Mouse (Mus musculus) right cerebral cortex, adult 2 months (tissue): ENCODE results near the gene Rec114.

Experiments used
- DNase-seq, 2 experiments: peaks; one replicate each; pipeline ENCODE4 v3.0.0; 2021 to 2022; ENCODE audit warnings: low spot score in 2 of 2

The Rec114 gene

DNA sequence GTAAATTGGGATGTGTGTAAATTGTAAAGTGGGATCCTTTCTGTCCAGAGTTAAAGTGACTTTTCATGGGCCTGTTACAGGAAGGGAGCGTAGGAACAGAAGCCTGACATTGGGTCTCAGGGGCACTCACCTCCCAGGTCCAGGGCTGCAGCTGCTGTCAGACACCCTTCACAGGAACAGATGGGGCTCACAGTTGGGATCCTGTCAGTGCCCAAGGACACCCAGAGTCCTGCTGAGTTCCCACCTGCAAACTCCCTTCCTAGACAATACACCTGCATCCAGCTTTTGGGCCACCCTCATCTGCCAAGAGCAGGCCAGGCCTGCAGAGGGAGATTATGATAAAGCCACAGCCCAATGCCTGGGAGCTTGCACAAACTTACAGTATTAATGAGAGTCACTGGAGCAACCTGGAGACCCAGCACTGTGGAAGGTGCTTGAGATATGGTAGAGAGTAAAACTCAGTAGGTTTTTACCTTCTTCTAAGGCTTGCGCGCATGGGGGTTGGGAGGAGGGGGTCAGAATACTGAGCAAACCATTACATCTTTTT is at the start of gene Rec114:
Gene Rec114, minus strand, starts transcription at position 263 of the 547 bp plus-strand sequence.
- DNase-seq: no peak

DNA sequence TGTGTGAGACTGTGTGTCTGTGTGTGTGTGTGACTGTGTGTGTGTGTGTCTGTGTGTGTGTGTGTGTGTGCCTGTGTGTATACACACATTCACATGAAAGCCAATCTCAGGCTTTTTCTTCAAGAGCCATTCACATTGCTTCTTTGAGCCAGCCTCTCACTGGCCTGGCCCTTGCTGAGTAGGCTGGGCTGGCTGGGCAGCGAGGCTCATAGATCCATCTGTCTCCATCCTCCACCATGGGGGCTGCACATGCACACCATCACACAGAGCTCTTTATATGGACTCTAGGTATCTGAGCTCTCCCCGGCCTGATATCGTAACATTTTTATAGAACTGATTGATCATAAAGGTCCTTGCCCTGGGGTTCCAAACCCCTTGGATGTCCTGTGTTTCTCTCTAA is 45.7 kb upstream of the Rec114 start:
- DNase-seq: no peak

- DNase-seq: no peak
These were observed 31.6 kb upstream of the Rec114 start for GRCm38 (mm10) chr9:58775363-58775762.

- no peak for DNase-seq
These were observed 31.0 kb upstream of the Rec114 start for GRCm38 (mm10) chr9:58774761-58775160.

DNA sequence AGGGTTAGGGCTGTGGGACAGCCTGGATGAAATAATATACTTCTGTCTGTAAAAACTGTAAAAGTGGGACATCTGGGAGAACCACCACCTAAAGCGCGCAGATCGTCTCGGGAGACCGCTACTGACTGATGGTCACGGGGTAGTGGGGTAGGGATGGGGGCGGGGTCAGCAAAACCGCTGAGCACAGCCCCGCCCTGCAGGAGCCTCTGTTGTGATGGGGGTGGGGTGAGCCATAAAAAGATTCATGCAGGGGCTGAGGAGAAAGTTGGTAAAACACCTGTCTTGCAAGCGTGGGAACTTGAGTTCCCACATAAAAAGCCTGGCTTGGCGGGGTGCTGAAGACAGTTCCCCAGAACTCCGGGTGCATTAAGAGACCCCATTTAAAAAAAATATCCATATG is 26.2 kb upstream of the Rec114 start:
- no peak for DNase-seq

DNA sequence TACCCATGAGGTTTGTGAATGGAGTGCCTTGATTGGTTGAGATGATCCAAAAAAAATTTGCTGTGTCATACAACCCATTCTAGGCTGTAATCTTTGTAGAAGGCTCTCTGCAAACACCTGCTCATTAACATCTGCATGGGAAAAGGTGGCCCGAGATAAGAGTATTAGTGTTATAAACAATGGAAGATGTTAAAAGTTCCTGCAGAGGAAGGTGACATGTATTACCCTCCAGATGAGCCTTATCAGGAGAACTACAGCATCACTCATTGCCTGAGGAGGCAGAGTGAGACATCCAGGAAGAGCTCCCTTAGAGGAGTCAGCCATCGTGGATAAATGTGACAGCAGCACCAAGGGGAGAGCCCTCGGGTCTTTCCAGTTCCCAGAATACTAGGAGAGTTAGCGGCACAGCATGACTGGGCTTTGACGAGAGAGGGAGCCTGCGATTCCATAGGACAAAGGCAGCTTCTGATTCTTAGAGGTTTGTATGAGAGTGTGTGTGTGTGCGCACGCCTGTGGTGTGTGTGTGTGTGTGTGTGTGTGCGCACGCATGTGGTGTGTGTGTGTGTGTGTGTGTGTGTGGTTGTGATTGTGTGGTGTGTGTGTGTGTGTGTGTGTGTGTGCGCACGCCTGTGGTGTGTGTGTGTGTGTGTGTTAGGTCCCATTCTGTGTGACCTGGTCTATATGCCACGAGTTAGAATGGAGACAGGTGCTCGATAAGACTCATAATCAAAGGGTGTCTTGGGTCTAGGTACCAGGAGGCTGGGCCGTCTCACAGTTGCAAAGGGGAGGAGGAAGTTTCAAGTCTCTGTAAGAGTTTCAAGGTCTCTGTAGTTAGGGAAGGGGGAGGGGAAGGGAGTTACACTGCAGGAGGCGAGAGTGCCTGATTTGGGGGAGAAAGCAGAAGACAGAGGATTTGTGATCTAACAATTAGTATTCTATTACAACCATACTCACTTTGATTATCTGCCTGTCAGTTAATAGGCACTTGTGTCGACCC is 23.5 kb upstream of the Rec114 start:
- DNase-seq: no peak

DNA sequence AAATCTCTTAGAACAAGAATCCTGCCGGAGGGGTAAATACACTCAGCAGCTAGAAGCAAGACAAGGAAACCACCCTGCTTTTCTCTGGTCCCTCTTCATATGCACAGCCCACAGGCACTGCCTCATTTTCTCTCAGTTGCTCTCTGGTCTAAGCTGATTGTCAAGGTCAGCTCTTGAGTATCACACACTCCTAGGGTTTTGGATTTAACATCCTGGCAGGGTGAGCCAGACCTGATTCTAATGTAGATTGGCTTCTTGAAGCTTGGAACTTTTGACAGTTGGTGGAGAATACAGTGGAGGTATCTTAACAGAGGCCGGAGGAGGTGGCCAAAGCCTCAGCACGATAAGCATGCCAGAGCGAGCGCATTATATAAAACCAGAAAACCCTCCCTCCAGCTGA is 20.6 kb upstream of the Rec114 start:
- no peak for DNase-seq

- no peak for DNase-seq
These were observed 19.4 kb upstream of the Rec114 start for GRCm38 (mm10) chr9:58763114-58763513.

- DNase-seq: no peak
These were observed 18.3 kb upstream of the Rec114 start for GRCm38 (mm10) chr9:58762086-58762485.

GRCm38 (mm10) chr9:58758754-58759153 is 15.0 kb upstream of the Rec114 start:
- DNase-seq: peak in 1 of 2 experiments; percentile 11

GRCm38 (mm10) chr9:58756371-58757132 is 12.8 kb upstream of the Rec114 start:
- no peak for DNase-seq

DNA sequence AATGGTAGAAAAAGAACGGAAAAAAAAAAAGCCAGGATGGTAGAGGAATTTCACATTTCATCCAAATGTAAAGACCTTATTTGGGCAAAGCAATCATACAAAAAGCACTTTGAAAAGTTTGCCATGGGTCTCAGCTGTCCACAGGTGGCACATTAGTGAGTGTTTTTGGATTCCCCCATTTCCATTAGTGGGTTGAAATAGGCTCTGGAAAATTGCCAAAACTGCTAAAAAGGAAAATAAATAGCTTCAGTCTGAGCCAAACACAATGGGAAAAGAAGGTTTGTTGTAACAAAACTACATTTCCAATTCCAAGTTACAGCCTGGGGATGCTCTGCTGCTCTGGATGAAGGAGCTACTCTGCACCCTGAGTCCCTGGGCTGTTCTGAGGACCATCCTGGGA is 9.8 kb upstream of the Rec114 start:
- no peak for DNase-seq

GRCm38 (mm10) chr9:58748142-58748541 is 4.4 kb upstream of the Rec114 start:
- no peak for DNase-seq

GRCm38 (mm10) chr9:58747328-58747755 is 3.6 kb upstream of the Rec114 start:
- no peak for DNase-seq

GRCm38 (mm10) chr9:58742692-58743091 is 1.1 kb downstream of the Rec114 start:
- DNase-seq: no peak

DNA sequence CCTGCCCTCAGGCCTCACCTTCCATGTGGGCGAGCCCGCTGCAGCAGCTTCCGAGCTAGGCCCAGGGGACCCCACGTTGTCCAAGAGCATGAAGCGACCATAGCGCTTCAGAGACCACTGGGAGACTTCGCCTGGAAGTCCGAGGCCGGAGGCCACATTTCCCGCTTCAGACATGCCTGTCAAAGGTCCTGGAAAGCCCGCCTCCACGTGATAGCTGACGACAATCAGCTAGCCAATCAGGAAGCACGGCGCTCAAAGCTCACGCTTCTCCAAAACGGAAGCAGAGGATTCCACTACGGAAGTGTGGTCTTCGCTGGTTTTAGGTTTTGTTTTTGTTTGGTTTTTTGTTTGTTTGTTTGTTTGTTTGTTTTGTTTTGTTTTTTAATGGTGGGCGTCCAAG is 2.4 kb downstream of the Rec114 start:
- no peak for DNase-seq

DNA sequence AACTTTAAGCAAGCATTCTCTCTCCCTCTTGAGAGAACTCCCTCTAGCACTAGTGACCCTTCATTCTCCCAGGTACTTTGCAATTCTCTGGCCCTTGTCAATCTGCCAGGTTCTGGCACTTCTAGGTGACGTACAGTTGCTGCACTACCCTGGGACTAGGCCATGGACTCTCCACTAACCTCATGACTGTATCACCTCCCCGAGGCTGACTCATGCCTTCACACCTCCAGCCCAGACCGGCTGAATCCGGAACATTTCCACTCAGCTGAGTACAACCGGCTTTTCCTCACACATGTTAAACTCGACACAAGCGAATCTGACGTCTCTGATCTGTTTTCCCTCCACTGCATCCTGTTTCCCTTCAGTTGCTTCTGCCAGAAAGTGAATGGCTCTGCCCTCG is 4.0 kb downstream of the Rec114 start:
- peak in 1 of 2 experiments; percentile 22 for DNase-seq

- DNase-seq: no peak
These were observed 20.6 kb downstream of the Rec114 start for GRCm38 (mm10) chr9:58723165-58723564.

DNA sequence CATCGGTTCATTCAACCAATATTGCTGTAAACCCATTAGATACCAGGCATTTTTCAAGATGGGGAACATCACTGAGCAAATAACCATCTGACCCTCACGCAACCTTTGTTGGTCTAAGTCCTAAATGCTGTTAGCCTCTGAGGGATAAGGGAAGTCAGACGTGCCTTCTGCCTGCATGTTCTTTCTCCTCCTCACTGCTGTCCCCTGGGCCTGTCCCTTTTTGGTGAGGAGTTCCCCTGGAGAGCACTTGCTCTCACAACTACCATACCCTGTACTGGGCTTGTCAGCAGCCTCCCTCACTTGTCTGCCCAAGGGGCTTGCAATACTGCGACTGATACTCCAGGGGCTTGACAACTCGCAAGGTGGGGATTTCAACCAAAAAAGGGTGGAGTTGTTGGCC is 21.6 kb downstream of the Rec114 start:
- no peak for DNase-seq

GRCm38 (mm10) chr9:58721021-58721420 is 22.7 kb downstream of the Rec114 start:
- DNase-seq: no peak

- no peak for DNase-seq
These were observed 23.6 kb downstream of the Rec114 start for GRCm38 (mm10) chr9:58720167-58720566.

- no peak for DNase-seq
These were observed 24.3 kb downstream of the Rec114 start for GRCm38 (mm10) chr9:58719471-58719870.
